Mouse (Mus musculus) heart, postnatal 25 days (tissue): ENCODE measurements around the gene Clec3b. TPM values are rescaled to one million over a fixed set of nuclear protein-coding genes. Genes with fewer than 3 reads are reported as not detected.
A peak's percentile ranks its signal among the peaks of the same experiment; 100 is the strongest.

ENCODE experiments used
- DNase-seq: peaks from one replicate; pipeline ENCODE4 v3.0.0; 2022; ENCODE audit warnings: low spot score
- intact Hi-C: fragments of 180-260 bp; cut with DNase I; formaldehyde crosslinking; loops from one replicate; pipeline ENCODE4 v1.15.1; 2025
- total RNA-seq, 2 experiments: library from RNA; stranded (reverse); gene quantifications; 2 replicates each; pipeline ENCODE4 v1.2.3; 2021

Gene Clec3b
- total RNA-seq, 2 experiments from 2014 or later: 63.0 to 63.6 TPM

GRCm38 (mm10) chr9:123151561-123151960 is 815 bp downstream of the Clec3b start:
- intact Hi-C loops: no loop called here
- no peak for DNase-seq

DNA sequence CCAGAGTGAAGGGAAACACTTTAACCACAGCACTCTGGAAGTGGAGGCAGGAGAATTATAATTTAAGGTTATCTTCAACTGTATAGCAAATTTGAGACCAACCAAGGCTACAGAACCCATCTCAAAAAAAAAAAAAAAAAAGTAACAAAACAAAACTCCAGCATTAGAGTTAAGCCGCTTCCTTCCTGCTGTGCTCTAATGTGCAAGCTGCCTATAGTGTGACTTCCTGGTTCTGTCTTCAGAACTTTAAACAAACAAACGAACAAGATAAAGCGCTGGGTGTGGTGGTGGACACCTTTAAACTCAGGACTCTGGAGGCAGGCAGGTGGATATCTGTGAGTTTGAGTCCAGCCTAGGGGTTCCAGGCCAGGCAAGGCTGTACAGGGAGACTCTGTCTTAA is 1.3 kb downstream of the Clec3b start:
- intact Hi-C loops: no loop called here
- no peak for DNase-seq

- intact Hi-C loops: no loop called here
These were observed 2.4 kb downstream of the Clec3b start for GRCm38 (mm10) chr9:123153121-123153520.

DNA sequence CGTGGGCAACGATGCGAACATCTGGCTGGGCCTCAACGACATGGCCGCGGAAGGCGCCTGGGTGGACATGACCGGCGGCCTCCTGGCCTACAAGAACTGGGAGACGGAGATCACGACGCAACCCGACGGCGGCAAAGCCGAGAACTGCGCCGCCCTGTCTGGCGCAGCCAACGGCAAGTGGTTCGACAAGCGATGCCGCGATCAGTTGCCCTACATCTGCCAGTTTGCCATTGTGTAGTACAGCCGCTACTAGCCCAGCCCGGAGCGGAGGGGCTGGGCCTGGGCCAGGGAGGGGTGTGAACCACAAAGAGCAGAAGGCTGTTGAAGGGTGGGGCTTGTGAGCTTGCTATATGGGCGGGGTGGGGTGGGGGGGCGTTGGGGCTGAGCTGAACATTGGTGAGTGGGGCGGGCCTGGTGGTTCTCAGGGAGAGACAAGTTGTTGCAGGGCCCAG is 6.2 kb downstream of the Clec3b start:
- intact Hi-C loops: loop anchor here (5.0 kb wide), 2 partner anchors 285 to 365 kb away; no protein-coding TSS in a partner anchor
- peak; percentile 66 for DNase-seq

More at GRCm38 (mm10) chr9:123153121-123153520, 2.4 kb downstream of the Clec3b start:
- DNase-seq: peak; percentile 53

GRCm38 (mm10) chr9:123157699-123158098 is 7.0 kb downstream of the Clec3b start:
- intact Hi-C loops: loop anchor here (5.0 kb wide), 2 partner anchors 285 to 365 kb away; no protein-coding TSS in a partner anchor
- peak; percentile 27 for DNase-seq

DNA sequence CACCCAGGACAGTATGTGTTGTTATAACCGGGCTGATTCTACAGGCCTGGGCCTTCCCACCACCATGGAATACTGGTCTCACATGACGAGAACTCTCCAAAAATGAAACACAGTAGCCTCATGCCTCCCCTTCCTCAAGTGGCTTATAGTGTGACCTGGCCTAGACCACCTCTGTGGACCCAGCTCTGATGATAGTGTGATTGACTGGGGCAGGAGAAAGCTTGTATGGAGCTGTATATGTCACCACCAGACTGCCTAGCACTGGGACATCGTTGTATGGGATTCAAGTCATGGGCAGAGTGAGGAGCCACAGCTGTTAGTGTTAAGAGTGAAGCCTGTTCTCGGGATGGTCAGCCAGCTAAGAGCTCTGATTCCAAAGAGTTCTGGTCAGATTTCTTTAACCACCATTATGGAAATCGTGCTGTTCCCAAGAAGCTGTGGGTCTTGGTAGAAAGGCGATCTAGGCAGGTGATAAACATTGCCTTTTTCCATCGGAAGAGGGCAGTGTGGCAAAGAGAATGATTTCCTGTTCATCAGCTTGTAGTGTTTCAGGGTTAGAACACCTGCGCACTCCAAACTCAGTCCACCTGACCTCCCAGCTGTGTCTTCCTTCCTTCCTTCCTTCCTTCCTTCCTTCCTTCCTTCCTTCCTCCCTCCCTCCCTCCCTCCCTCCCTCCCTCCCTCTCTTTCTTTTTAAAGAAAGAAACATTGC is 7.5 kb downstream of the Clec3b start:
- no peak for DNase-seq
- intact Hi-C loops: loop anchor here (5.0 kb wide), 2 partner anchors 284 to 364 kb away; no protein-coding TSS in a partner anchor

- no peak for DNase-seq
- intact Hi-C loops: loop anchor here (1.0 to 5.0 kb wide), 3 partner anchors 94 to 363 kb away; no protein-coding TSS in a partner anchor
These were observed 8.6 kb downstream of the Clec3b start for GRCm38 (mm10) chr9:123159330-123159729.

DNA sequence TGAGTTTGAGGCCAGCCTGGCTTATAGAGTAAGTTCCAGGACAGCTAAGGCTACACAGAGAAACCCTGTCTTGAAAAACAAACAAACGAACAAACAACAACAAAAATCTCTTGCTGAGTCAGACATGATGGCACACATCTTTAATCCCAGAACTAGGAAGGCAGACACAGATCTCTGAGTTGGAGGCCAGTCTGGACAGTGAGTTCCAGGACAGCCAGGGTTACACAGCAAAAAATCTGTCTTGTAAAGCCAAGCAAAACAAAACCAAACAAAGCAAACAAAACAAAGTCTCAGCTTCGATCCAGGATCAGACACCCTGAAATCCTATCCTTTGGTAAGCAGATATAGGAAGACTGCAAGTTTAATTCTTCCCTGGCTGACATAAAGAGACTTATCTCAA is 11.0 kb downstream of the Clec3b start:
- intact Hi-C loops: no loop called here

GRCm38 (mm10) chr9:123162985-123163694 is 12.4 kb downstream of the Clec3b start:
- intact Hi-C loops: no loop called here
- no peak for DNase-seq

More for the DNA sequence above, 11.0 kb downstream of the Clec3b start:
- DNase-seq: no peak

- intact Hi-C loops: no loop called here
- DNase-seq: no peak
These were observed 15.2 kb downstream of the Clec3b start for GRCm38 (mm10) chr9:123165781-123166443.

DNA sequence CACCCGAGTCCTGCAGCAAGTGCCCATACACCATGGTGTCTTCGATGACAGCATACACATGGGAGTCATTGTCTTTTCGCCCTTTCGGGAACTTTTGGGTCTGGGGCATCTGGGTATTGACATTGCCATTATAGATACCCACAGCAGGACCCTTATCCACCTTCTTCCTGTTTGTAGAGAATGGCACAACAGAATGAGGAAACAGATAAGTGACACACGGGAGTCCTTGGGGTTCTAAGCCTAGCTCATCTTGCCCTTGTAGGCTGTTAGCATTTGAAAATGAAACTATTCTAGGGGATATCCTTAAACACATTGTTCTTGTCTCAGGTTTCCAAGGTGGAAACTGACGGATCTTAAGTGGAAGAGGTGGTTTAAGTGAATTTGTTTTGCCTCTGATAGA is 23.0 kb downstream of the Clec3b start:
- no peak for DNase-seq
- intact Hi-C loops: no loop called here

DNA sequence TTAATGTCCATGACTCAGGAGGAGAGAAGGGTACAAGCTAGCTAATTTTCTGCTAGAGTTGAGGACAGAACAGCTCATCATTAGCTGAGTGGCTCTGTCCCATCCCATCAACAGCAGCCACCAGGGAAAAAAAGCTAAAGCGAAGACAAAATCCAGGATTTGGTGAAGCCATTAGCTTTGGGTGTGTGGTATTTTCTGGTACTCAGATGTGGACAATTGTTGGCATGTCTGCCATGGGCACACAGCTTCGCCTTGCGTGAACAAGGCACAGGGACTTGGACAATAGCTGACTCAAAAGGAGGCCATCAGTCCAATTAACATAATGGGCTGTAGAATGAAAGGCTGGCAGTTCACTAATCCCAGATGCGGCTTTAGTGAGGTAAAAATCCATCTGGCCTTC is 23.6 kb downstream of the Clec3b start:
- DNase-seq: no peak
- intact Hi-C loops: no loop called here

DNA sequence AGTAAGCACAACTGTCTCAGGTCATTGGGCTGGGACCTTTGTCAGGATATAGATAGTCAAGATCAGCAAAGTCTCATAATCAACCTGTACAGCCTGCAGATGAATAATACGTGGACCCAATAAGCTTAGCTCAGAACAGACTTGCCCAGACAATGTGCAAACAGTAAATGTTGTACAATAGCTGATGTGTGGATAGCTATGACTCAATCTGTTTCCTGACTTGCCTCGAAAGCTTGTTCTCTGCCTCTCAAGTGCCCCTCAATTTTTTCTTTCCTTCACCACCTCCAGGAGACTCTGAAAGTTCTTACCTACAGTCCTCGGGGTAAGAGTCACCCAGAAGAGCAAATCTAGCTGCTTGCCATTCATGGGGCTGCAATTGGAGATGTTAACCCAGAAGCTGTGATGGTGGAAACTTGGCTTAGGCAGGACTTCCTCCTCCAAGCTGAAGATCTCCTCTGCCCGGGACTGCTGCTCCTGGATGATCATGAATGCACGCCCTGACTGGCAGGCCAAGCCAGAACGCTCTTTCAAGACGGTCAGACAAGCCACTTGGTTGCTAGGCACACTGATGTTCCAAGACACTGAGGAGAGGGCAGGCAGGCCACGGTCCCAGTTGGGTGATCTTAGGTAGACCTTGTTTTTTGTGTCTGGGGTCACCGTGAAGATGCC is 26.8 kb downstream of the Clec3b start:
- intact Hi-C loops: no loop called here
- no peak for DNase-seq

GRCm38 (mm10) chr9:123180003-123180402 is 29.3 kb downstream of the Clec3b start:
- no peak for DNase-seq
- intact Hi-C loops: no loop called here

DNA sequence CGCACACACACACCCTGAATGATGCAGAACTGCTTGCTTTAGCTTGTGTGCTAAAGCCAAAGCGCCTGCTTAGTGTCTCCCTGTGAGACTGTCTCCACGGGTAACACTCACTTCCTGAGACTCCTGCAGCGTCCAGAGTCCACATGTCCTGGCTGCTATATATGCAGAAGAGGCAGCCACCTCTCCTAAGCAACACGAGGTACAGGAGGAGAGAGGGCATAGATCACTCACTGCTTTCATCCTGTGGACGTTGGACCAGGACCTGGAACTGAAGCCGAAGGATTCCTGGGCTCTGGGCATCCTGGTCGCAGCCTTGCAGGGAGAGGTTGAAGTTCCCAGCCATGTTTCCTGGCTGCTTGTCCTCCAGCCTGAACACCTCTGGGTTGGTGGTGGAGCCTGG is 32.5 kb downstream of the Clec3b start:
- no peak for DNase-seq
- intact Hi-C loops: no loop called here

GRCm38 (mm10) chr9:123185546-123185945 is 34.8 kb downstream of the Clec3b start:
- no peak for DNase-seq
- intact Hi-C loops: no loop called here

- intact Hi-C loops: no loop called here
- no peak for DNase-seq
These were observed 35.4 kb downstream of the Clec3b start for GRCm38 (mm10) chr9:123186151-123186550.

- intact Hi-C loops: no loop called here
- no peak for DNase-seq
These were observed 36.8 kb downstream of the Clec3b start for GRCm38 (mm10) chr9:123187589-123187988.

- intact Hi-C loops: no loop called here
- DNase-seq: no peak
These were observed 37.5 kb downstream of the Clec3b start for GRCm38 (mm10) chr9:123188271-123188670.

- no peak for DNase-seq
- intact Hi-C loops: no loop called here
These were observed 49.4 kb downstream of the Clec3b start for GRCm38 (mm10) chr9:123200116-123200515.
